Mouse (Mus musculus): Measurements from ENCODE around the gene Bak1. TPM values are rescaled to one million over a fixed set of nuclear protein-coding genes. Genes with fewer than 3 reads are reported as not detected.

Bak1 gene
- 8.2 and 8.3 TPM in 2 replicates for polyA plus RNA-seq (2014; fragmentation: Nextera tagmentation; extraction: Ambion mirVana)

DNA sequence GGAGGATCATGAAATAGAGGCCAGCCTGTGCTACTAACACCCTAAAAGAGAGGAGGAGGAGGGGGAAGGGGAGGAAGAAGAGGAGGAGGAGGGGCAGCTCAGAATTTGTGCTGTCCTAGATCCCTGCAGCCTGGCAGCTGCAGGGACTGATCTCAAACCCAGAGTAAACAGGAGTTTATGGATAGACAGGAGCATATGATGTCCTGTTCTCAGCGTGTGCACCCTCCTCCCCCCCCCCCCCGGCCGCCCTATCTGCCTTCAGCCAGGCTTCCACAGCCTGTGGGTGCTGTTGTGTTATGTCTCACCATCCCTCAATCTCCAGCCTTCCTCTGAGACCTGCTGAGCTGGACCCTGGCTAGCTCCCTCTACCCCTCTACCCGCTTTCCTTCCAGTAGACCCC, at the start of gene Bak1:
Gene Bak1 (minus strand): TSS at position 101 of the 400 bp plus-strand sequence.
- ATAC-seq (ENCODE audit: insufficient read depth, low FRiP score, low TSS enrichment) (0 out of 2 replicates have a peak, but pooled peaks have one; percentile 33), DNase-seq (ENCODE audit: low spot score) (no peak)
- peak within 1 kb of the TSS; percentile 98 for H3K9ac ChIP-seq (ENCODE audit: low read length)
- H3K27ac ChIP-seq (ENCODE audit: low read depth, low read length): peak within 1 kb of the TSS; percentile 69; the same call in 1 of the 2 replicates
- 75% methylated on average over 1 of the region's 4 CpGs for WGBS
- no peaks in the 10 kb centered on the region; the same call in 1 of the 2 replicates for H3K36me3 ChIP-seq (ENCODE audit: control insufficient read depth, insufficient read depth, low read length)
- H3K4me3 ChIP-seq (ENCODE audit: low read depth, low read length): peak within 1 kb of the TSS; percentile 68
- no peaks in the 10 kb centered on the region for H3K27me3 ChIP-seq (ENCODE audit: control insufficient read depth, insufficient read depth, low read length)
- peak within 1 kb of the TSS; percentile 96 for H3K4me2 ChIP-seq (ENCODE audit: low read depth)
- H3K4me1 ChIP-seq (ENCODE audit: control insufficient read depth, insufficient read depth, low read length): peaks cover 11% of the 10 kb centered on the region
- no peaks in the 10 kb centered on the region for H3K9me3 ChIP-seq (ENCODE audit: control insufficient read depth, low read length)

DNA sequence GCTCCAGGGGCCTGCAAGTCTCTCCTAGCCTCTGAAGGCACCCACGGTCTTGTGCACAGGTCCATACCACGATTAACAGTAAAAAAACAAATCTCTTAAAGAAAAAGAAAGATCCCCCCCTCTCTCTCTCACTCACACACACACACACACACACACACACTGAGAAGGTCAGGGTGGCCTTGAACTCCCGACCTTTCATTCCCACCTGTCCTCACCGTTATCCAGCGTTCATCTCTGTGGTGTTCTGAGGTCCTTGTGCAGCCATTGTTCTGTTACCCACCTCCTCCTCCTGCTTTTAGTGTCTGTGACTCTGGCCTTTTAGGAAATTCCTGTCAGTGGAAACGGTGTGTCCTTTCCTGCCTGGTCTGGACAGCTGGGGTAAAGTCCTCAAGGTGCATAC, 49.7 kb upstream of the Bak1 start:
- no peak for DNase-seq (ENCODE audit: low spot score)
- WGBS: 81% methylated on average over 6 of the region's 6 CpGs
- H3K9me3 ChIP-seq (ENCODE audit: control insufficient read depth, low read length): no peaks in the 10 kb centered on the region

DNA sequence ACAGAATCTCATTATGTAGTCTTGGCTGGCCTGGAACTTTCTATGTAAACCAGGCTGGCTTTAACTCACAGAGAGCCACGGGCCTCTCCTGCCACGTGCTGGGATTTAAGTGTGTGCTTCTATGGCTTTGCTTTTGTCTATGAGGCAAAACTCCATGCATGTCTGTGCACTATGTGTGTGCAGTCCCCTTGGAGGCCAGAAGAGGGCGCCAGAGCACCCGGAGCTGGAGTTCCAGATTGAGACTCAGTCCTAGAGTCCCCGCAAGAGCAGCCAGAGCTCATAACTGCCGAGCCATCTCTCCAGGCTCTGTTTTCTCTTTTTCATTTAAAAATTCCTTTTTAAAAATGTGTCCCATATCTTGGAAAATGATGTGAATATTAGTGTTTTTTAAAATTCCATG, 49.1 kb upstream of the Bak1 start:
- Histone ChIP-seq H3K9me3 (ENCODE audit: control insufficient read depth, low read length) (no peaks in the 10 kb centered on the region), H3K9ac (ENCODE audit: low read length) (no peak overlapping the region), H3K27me3 (ENCODE audit: control insufficient read depth, insufficient read depth, low read length) (no peaks in the 10 kb centered on the region), H3K4me3 (ENCODE audit: low read depth, low read length) (no peak overlapping the region), H3K4me1 (ENCODE audit: control insufficient read depth, insufficient read depth, low read length) (no peaks in the 10 kb centered on the region), H3K27ac (ENCODE audit: low read depth, low read length) (no peak overlapping the region), H3K4me2 (ENCODE audit: low read depth) (no peak overlapping the region), H3K36me3 (ENCODE audit: control insufficient read depth, insufficient read depth, low read length) (no peaks in the 10 kb centered on the region)
- WGBS: 85% methylated on average over 6 of the region's 6 CpGs
- ATAC-seq (ENCODE audit: insufficient read depth, low FRiP score, low TSS enrichment) (no peak), DNase-seq (ENCODE audit: low spot score) (peak; percentile 30)

More for the DNA sequence above, 49.7 kb upstream of the Bak1 start:
- no peaks in the 10 kb centered on the region for H3K4me1 ChIP-seq (ENCODE audit: control insufficient read depth, insufficient read depth, low read length)
- no peak for ATAC-seq (ENCODE audit: insufficient read depth, low FRiP score, low TSS enrichment)
- H3K27me3 ChIP-seq (ENCODE audit: control insufficient read depth, insufficient read depth, low read length): no peaks in the 10 kb centered on the region
- no peaks in the 10 kb centered on the region for H3K36me3 ChIP-seq (ENCODE audit: control insufficient read depth, insufficient read depth, low read length)
- no peak overlapping the region for H3K9ac ChIP-seq (ENCODE audit: low read length)
- no peak overlapping the region for H3K27ac ChIP-seq (ENCODE audit: low read depth, low read length)
- H3K4me2 ChIP-seq (ENCODE audit: low read depth): no peak overlapping the region
- no peak overlapping the region for H3K4me3 ChIP-seq (ENCODE audit: low read depth, low read length)

DNA sequence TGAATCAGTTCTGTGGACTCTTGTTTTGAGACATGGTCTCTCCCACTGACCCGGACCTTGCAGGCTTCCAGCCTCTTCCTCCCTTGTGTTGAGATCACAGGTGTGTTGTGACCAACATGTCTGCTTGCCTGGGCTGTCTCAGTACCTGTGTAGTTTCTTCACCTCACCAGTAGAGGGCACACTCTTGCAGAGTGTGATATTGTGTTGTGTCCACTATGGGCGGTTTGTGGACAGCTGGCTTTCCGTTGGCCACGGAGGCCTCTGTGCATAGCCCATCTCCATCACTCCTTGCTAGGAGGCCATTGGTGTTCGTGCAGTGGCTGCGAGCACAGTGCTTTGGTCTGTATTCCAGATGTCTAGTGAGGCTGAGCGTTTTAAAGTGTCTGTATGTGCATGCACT, 48.3 kb upstream of the Bak1 start:
- ATAC-seq (ENCODE audit: insufficient read depth, low FRiP score, low TSS enrichment): no peak
- Histone ChIP-seq H3K27me3 (ENCODE audit: control insufficient read depth, insufficient read depth, low read length) (no peaks in the 10 kb centered on the region), H3K27ac (ENCODE audit: low read depth, low read length) (no peak overlapping the region), H3K4me2 (ENCODE audit: low read depth) (no peak overlapping the region), H3K9me3 (ENCODE audit: control insufficient read depth, low read length) (no peaks in the 10 kb centered on the region), H3K4me1 (ENCODE audit: control insufficient read depth, insufficient read depth, low read length) (no peaks in the 10 kb centered on the region), H3K4me3 (ENCODE audit: low read depth, low read length) (no peak overlapping the region), H3K36me3 (ENCODE audit: control insufficient read depth, insufficient read depth, low read length) (no peaks in the 10 kb centered on the region), H3K9ac (ENCODE audit: low read length) (no peak overlapping the region)
- 98% methylated on average over 7 of the region's 7 CpGs for WGBS
- no peak for DNase-seq (ENCODE audit: low spot score)

DNA sequence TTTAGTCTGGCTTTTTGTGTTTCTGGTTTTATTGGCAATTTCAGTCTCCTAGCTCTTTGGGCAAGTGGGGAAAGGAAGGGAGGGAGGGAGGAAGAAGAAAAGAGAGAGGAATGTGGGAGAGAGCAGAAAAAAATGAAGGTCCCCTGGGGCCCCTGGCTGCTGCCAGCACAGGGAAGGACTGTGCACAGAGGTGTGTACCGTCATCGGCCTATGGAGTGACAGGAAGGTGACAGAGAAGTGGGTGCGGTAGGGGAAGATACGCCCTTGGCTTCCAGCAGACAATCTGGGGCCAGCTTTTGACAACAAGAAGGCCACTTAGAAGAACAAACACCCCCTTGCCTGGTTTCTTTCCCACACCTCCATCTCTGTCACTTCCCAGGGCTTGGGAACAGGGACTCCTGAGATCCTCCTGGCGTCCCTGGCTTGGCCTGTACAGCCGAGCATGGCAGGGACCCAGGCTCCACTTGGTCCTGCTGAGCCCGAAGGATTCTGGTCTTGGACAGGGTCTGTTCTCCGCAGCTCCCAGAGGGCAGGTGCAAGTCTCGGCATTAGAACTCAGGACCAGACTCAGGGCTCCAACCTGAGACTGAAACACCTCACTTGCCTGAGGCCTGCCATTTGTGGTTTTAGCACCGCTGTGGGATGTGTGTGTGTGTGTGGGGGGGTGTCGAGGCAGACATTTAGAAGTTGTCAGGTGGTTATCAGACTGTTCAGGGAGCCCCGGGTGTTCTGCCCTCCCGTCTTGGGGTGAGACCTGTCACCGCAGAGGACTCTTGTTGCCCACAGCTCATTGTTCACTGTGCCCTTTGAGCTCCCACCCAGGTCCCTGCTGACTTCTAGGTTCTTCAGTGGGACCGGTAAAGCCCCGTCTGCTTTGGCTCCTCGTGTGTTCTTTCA, 46.3 kb upstream of the Bak1 start:
- no peak overlapping the region for H3K9ac ChIP-seq (ENCODE audit: low read length)
- H3K27ac ChIP-seq (ENCODE audit: low read depth, low read length): no peak overlapping the region
- H3K4me3 ChIP-seq (ENCODE audit: low read depth, low read length): no peak overlapping the region
- H3K36me3 ChIP-seq (ENCODE audit: control insufficient read depth, insufficient read depth, low read length): no peaks in the 10 kb centered on the region
- WGBS: 80% methylated on average over 17 of the region's 17 CpGs
- DNase-seq (ENCODE audit: low spot score): no peak
- no peak for ATAC-seq (ENCODE audit: insufficient read depth, low FRiP score, low TSS enrichment)
- H3K4me1 ChIP-seq (ENCODE audit: control insufficient read depth, insufficient read depth, low read length): no peaks in the 10 kb centered on the region
- no peaks in the 10 kb centered on the region for H3K9me3 ChIP-seq (ENCODE audit: control insufficient read depth, low read length)
- H3K4me2 ChIP-seq (ENCODE audit: low read depth): no peak overlapping the region
- H3K27me3 ChIP-seq (ENCODE audit: control insufficient read depth, insufficient read depth, low read length): no peaks in the 10 kb centered on the region

DNA sequence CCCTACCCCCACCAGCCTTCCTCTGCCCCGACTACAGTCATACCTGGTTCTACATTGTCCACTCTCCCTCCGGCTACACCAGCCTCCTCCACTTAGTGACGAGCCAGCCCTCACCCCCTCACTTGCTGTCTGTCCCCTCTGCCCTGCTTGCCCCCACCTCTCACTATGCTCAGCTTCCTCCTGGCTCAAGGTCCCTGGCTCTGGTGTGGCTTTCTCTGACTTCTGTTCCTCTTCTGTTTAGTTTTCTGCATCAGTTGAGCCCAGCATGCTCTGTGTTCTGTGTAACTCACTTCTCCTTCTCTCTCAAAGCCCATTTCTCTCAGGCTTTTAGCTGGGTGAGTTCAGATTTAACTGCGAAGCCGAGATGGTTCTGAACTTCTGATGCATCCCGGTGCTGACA, 45.4 kb upstream of the Bak1 start:
- DNase-seq (ENCODE audit: low spot score): no peak
- 80% methylated on average over 6 of the region's 6 CpGs for WGBS
- no peak for ATAC-seq (ENCODE audit: insufficient read depth, low FRiP score, low TSS enrichment)

DNA sequence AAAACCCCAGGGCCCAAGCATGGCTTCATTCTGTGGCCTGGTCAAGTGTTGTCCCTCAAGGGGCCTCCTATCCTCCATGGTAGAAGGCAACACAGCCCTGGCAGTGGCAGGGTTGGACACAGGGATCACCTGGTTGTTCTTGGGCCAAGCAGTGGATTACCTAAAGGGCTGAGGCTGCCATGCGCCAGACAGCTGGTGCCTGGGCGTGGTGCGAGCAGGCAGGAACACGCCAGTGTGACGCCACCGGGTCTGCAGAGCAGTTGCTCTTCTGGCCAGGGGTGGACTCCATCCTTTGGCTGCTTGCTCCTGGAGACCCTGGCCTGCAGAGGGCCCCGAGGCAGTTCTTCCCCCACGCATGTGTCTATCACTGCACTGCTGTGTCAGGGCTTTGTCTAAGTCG, 45.0 kb upstream of the Bak1 start:
- Histone ChIP-seq H3K9ac (ENCODE audit: low read length) (no peak overlapping the region), H3K27me3 (ENCODE audit: control insufficient read depth, insufficient read depth, low read length) (no peaks in the 10 kb centered on the region)
- WGBS: 76% methylated on average over 9 of the region's 9 CpGs

More for the DNA sequence above, 45.4 kb upstream of the Bak1 start:
- H3K9me3 ChIP-seq (ENCODE audit: control insufficient read depth, low read length): no peaks in the 10 kb centered on the region
- no peak overlapping the region for H3K4me2 ChIP-seq (ENCODE audit: low read depth)
- H3K27me3 ChIP-seq (ENCODE audit: control insufficient read depth, insufficient read depth, low read length): no peaks in the 10 kb centered on the region
- H3K4me3 ChIP-seq (ENCODE audit: low read depth, low read length): no peak overlapping the region
- H3K36me3 ChIP-seq (ENCODE audit: control insufficient read depth, insufficient read depth, low read length): no peaks in the 10 kb centered on the region
- no peak overlapping the region for H3K9ac ChIP-seq (ENCODE audit: low read length)
- no peaks in the 10 kb centered on the region for H3K4me1 ChIP-seq (ENCODE audit: control insufficient read depth, insufficient read depth, low read length)
- H3K27ac ChIP-seq (ENCODE audit: low read depth, low read length): no peak overlapping the region

DNA sequence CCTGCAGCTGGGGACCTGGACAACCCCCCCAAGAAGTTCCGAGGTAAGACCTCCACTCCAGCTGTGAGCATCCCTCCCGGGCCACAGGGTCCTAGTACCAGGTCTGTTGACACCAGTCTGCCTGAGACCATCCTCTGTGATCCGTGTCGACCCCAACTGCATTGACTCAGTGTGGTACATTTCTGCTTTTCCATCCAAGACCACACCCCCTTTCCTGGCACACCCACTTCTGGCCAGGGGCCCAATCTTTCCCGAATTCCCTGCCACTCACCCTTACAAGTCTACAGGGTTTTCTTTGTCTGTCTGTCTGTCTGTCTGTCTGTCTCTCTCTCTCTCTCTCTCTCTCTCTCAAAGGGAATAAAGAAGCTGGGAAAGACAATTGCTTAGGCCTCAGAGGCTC, 44.3 kb upstream of the Bak1 start:
- no peak for ATAC-seq (ENCODE audit: insufficient read depth, low FRiP score, low TSS enrichment)
- Histone ChIP-seq H3K4me3 (ENCODE audit: low read depth, low read length) (no peak overlapping the region), H3K9me3 (ENCODE audit: control insufficient read depth, low read length) (no peaks in the 10 kb centered on the region), H3K9ac (ENCODE audit: low read length) (no peak overlapping the region), H3K4me2 (ENCODE audit: low read depth) (no peak overlapping the region), H3K4me1 (ENCODE audit: control insufficient read depth, insufficient read depth, low read length) (no peaks in the 10 kb centered on the region), H3K36me3 (ENCODE audit: control insufficient read depth, insufficient read depth, low read length) (no peaks in the 10 kb centered on the region), H3K27me3 (ENCODE audit: control insufficient read depth, insufficient read depth, low read length) (no peaks in the 10 kb centered on the region), H3K27ac (ENCODE audit: low read depth, low read length) (no peak overlapping the region)
- WGBS: 86% methylated on average over 5 of the region's 5 CpGs
- no peak for DNase-seq (ENCODE audit: low spot score)

More for the DNA sequence above, 45.0 kb upstream of the Bak1 start:
- Histone ChIP-seq H3K4me1 (ENCODE audit: control insufficient read depth, insufficient read depth, low read length) (no peaks in the 10 kb centered on the region), H3K9me3 (ENCODE audit: control insufficient read depth, low read length) (no peaks in the 10 kb centered on the region), H3K4me2 (ENCODE audit: low read depth) (no peak overlapping the region), H3K36me3 (ENCODE audit: control insufficient read depth, insufficient read depth, low read length) (no peaks in the 10 kb centered on the region), H3K27ac (ENCODE audit: low read depth, low read length) (no peak overlapping the region), H3K4me3 (ENCODE audit: low read depth, low read length) (no peak overlapping the region)
- ATAC-seq (ENCODE audit: insufficient read depth, low FRiP score, low TSS enrichment): no peak
- DNase-seq (ENCODE audit: low spot score): no peak

DNA sequence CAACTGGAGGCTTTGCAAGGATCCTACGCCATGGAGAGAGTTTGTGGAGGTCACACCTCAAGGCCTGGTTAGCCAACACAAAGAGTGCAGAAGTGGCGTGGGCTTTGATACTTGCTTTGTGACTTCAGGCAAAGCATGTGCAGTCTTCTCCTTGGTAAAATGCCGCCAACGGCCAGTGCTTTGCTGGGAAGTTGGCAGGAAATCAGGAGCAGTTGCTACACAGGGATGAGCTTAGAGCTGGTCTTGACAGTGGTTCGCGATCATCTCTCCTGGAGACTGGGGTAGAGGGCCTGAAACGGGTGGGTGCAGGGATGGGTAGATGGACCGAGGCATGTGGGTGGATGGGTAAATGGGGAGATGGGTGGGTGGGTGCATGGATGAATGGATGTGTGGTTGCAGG, 43.6 kb upstream of the Bak1 start:
- Histone ChIP-seq H3K4me3 (ENCODE audit: low read depth, low read length) (no peak overlapping the region), H3K9ac (ENCODE audit: low read length) (no peak overlapping the region), H3K36me3 (ENCODE audit: control insufficient read depth, insufficient read depth, low read length) (no peaks in the 10 kb centered on the region), H3K9me3 (ENCODE audit: control insufficient read depth, low read length) (no peaks in the 10 kb centered on the region), H3K27ac (ENCODE audit: low read depth, low read length) (no peak overlapping the region), H3K27me3 (ENCODE audit: control insufficient read depth, insufficient read depth, low read length) (no peaks in the 10 kb centered on the region), H3K4me1 (ENCODE audit: control insufficient read depth, insufficient read depth, low read length) (no peaks in the 10 kb centered on the region), H3K4me2 (ENCODE audit: low read depth) (no peak overlapping the region)
- 92% methylated on average over 8 of the region's 8 CpGs for WGBS
- DNase-seq (ENCODE audit: low spot score) (no peak), ATAC-seq (ENCODE audit: insufficient read depth, low FRiP score, low TSS enrichment) (no peak)
